Mouse (Mus musculus) small intestine, adult 2 months (tissue): ENCODE results near the gene Cluh.

Source experiments
- CTCF ChIP-seq: fragments of 200-500 bp; IDR thresholded peaks from 2 replicates; pipeline ENCODE4 v1.5.1; 2012; ENCODE audit warnings: low read depth, mild to moderate bottlenecking, control low read depth, inconsistent platforms, low read length, moderate library complexity, mixed read lengths; ENCODE audit not compliant: insufficient replicate concordance, insufficient read length; ENCODE audit errors: extremely low read depth
- POLR2A ChIP-seq: fragments of 200-500 bp; IDR thresholded peaks from 2 replicates; pipeline ENCODE4 v1.6.1; 2012; ENCODE audit warnings: low read depth, mild to moderate bottlenecking, control low read depth, inconsistent platforms, low read length, moderate library complexity

- TF ChIP-seq CTCF (no peak), POLR2A (no peak)
Observed at GRCm38 (mm10) chr11:74652791-74653191, 3.5 kb downstream of the Cluh start.
